Mouse (Mus musculus) cerebellum, adult 9-11 months (tissue): Measurements from ENCODE around the gene Racgap1.

Source experiments
- DNase-seq: peaks from one replicate; pipeline ENCODE4 v3.0.0; 2022

The Racgap1 gene

DNA sequence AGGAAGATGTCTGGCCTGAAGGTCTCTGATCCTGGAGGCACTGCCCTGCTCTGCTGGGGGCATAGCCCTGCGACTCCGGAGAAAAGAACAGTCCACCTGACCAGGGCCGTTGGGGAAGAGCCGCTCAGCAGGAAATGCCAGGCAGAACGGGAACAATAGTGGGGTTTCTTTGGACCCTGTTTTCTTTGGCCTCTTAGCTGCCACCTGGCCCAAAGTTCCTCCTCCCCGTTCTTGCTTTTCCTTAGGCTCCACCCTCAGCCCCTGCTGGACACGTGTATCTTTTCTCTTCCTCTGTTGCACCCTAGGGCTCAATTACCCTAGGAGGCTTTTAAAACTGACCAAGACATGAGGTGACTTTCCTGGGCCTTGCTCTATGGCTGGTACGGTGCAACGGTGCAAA, 62.2 kb downstream of the Racgap1 start:
- no peak for DNase-seq

GRCm38 (mm10) chr15:99586525-99586924, 64.9 kb downstream of the Racgap1 start:
- DNase-seq, result no peak

GRCm38 (mm10) chr15:99585741-99586140, 65.7 kb downstream of the Racgap1 start:
- DNase-seq, result no peak

GRCm38 (mm10) chr15:99584407-99585202, 66.9 kb downstream of the Racgap1 start:
- no peak for DNase-seq

GRCm38 (mm10) chr15:99583463-99584344, 67.8 kb downstream of the Racgap1 start:
- DNase-seq, result peak; percentile 50

- peak; percentile 59 for DNase-seq
These were observed 72.5 kb downstream of the Racgap1 start, which contains the start of gene Aqp2 for GRCm38 (mm10) chr15:99578802-99579485. TSS of gene Aqp2 (plus strand) at chr15:99579055.
